Mouse (Mus musculus): ENCODE results near the gene Gm3404. TPM values are rescaled to one million over a fixed set of nuclear protein-coding genes. Genes with fewer than 3 reads are reported as not detected.
"Not testable (repeated sequence)": the region's sequence is repeated elsewhere in the genome, so short reads cannot be mapped to it uniquely, and the experiment has no call there.

Gene Gm3404
- polyA plus RNA-seq, 1 experiment from 2014 or later: not detected

DNA sequence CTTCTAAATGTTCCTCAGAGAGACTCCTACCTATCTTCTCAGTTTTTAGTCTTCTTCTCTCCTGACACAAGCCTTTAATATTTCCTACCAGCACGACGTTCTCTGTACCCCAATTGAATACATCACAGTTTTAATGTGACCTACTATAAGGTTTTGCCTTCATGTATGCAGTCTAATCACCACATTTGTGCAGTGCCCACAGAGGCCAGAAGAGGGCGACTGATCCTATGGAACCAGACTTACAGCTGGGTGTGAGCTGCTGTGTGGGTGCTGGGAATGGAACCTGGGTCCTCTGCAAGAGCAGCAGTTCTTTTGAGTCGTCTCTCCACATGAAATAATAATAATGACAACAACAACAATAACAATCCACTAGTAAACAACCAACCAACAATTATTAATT lies 41.5 kb downstream of the Gm3404 start:
- no peaks in the 10 kb centered on the region for H3K4me1 ChIP-seq (ENCODE audit: control insufficient read depth, insufficient read depth, low read length)
- H3K9ac ChIP-seq (ENCODE audit: low read depth, low read length): no peak overlapping the region
- no peaks in the 10 kb centered on the region for H3K9me3 ChIP-seq (ENCODE audit: control insufficient read depth, low read length)
- no peaks in the 10 kb centered on the region for H3K36me3 ChIP-seq (ENCODE audit: control insufficient read depth, insufficient read depth, low read length)
- no peak overlapping the region for H3K4me3 ChIP-seq (ENCODE audit: low read length)
- H3K27me3 ChIP-seq (replicated peaks; ENCODE audit: control insufficient read depth, insufficient read depth, low read length): no peaks in the 10 kb centered on the region
- no peak overlapping the region for H3K27ac ChIP-seq (ENCODE audit: low read length)
- H3K4me2 ChIP-seq (ENCODE audit: low read depth, low read length): no peak overlapping the region
- WGBS: 63% methylated on average over 4 of the region's 4 CpGs
- ATAC-seq: no peak

DNA sequence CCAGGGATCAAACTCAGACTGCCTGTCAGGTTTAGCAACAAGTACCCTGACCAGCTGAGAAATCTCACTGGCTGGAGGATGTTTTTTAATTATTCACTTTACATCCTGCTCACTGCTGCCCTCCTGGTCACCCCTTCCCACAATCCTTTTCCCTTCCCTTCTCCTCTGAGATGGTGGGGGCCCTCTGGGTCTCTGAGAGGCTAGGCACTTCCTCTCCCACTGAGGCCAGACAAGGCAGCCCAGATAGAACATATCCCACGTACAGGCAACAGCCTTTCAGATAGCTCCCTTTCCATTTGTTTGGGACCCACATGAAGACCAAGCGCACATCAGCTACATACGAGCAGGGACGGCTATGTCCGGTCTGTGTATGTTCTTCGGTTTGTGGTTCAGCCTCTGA lies 44.6 kb downstream of the Gm3404 start:
- ATAC-seq; H3K4me1 ChIP-seq (ENCODE audit: control insufficient read depth, insufficient read depth, low read length); H3K9me3 ChIP-seq (ENCODE audit: control insufficient read depth, low read length); H3K27ac ChIP-seq (ENCODE audit: low read length); H3K36me3 ChIP-seq (ENCODE audit: control insufficient read depth, insufficient read depth, low read length); H3K9ac ChIP-seq (ENCODE audit: low read depth, low read length); H3K4me3 ChIP-seq (ENCODE audit: low read length); H3K27me3 ChIP-seq (replicated peaks; ENCODE audit: control insufficient read depth, insufficient read depth, low read length); H3K4me2 ChIP-seq (ENCODE audit: low read depth, low read length): not testable (repeated sequence)
- WGBS: 82% methylated on average over 6 of the region's 6 CpGs

DNA sequence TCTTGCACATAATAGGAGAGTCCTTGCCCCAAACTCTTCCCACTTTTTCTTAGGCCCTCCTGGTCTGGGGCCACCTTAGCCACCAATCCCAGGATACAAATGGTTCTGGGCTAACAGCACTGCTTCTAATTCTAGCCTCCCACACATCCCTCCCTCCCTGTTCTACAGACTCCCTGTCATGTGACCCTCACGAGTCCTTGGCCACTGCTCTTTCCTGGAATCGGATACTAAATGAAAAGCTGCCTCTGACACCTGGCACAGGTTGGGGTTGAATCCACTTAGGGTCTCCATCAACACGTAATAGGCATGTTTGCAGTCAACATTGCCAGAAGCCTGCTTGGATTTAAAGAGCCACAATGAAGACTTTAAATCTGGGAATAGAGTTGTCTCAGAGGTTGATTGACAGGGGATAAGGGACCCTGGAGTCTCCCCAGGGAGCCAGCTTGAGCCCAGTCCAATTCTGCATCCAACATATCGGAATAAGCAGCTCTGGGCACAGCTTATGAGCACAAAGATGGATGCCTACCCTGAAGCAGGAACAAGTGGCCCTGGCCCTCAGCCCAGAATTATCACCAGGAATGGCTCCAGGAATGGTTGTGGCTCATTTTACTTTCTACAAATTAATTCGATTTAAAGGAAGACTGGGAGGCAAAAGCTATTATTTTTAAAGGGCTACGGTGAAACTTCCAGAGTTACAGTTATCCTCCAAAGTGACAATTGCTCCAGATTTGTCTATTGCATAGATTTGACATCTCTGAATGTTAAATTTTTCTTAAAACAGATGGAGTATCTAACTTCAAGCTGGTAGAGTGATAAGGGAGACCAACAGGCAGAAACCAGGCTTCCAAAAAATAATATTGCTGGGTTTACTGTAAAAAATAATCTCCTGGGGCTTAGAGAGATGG lies 46.5 kb downstream of the Gm3404 start:
- H3K27ac ChIP-seq (ENCODE audit: low read length); H3K9ac ChIP-seq (ENCODE audit: low read depth, low read length): not testable (repeated sequence)
- 64% methylated on average over 6 of the region's 6 CpGs for WGBS

DNA sequence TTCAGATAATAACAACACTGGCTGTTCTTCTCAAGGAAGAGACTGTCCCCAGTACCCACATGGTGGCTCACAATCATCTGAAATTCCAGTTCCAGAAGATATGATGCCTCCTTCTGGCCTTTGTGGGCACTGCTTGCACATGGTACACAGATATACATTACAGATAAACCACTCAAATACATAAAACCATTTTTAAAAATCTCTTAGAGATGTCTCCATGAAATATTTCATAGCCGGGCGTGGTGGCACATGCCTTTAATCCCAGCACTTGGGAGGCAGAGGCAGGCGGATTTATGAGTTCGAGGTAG lies 47.1 kb downstream of the Gm3404 start:
- H3K9me3 ChIP-seq (ENCODE audit: control insufficient read depth, low read length); H3K36me3 ChIP-seq (ENCODE audit: control insufficient read depth, insufficient read depth, low read length); H3K4me1 ChIP-seq (ENCODE audit: control insufficient read depth, insufficient read depth, low read length); H3K27me3 ChIP-seq (replicated peaks; ENCODE audit: control insufficient read depth, insufficient read depth, low read length); ATAC-seq; H3K4me2 ChIP-seq (ENCODE audit: low read depth, low read length); H3K4me3 ChIP-seq (ENCODE audit: low read length); H3K9ac ChIP-seq (ENCODE audit: low read depth, low read length); H3K27ac ChIP-seq (ENCODE audit: low read length): not testable (repeated sequence)
- 92% methylated on average over 4 of the region's 4 CpGs for WGBS

More for the DNA sequence above, 46.5 kb downstream of the Gm3404 start:
- not testable (repeated sequence) for H3K27me3 ChIP-seq (replicated peaks; ENCODE audit: control insufficient read depth, insufficient read depth, low read length); H3K9me3 ChIP-seq (ENCODE audit: control insufficient read depth, low read length); H3K4me3 ChIP-seq (ENCODE audit: low read length); H3K4me1 ChIP-seq (ENCODE audit: control insufficient read depth, insufficient read depth, low read length); H3K36me3 ChIP-seq (ENCODE audit: control insufficient read depth, insufficient read depth, low read length); H3K4me2 ChIP-seq (ENCODE audit: low read depth, low read length)
- ATAC-seq: 0 out of 2 replicates have a peak, but pooled peaks have one; percentile 36

DNA sequence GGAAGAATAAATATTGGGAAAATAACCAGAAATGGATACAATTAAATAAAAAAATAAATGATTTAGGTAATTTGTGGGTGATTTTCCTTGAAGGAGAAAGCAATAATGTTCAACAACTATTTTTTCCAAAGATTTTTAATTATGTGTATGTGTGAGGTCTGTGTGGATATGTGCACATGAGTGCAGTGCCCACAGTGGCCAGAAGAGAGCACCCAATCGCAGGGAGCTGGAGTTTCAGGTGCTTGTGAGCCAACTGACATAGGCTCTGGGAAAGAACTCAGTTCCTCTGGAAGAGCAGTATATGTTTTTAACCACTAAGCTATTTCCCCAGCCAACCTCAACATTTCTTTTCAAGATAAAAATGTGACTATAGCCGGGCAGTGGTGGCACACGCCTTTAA lies 51.1 kb downstream of the Gm3404 start:
- Histone ChIP-seq H3K27ac (ENCODE audit: low read length) (no peak overlapping the region), H3K4me2 (ENCODE audit: low read depth, low read length) (no peak overlapping the region), H3K9ac (ENCODE audit: low read depth, low read length) (no peak overlapping the region), H3K36me3 (ENCODE audit: control insufficient read depth, insufficient read depth, low read length) (no peaks in the 10 kb centered on the region), H3K9me3 (ENCODE audit: control insufficient read depth, low read length) (no peaks in the 10 kb centered on the region), H3K4me3 (ENCODE audit: low read length) (no peak overlapping the region), H3K4me1 (ENCODE audit: control insufficient read depth, insufficient read depth, low read length) (no peaks in the 10 kb centered on the region), H3K27me3 (replicated peaks; ENCODE audit: control insufficient read depth, insufficient read depth, low read length) (no peaks in the 10 kb centered on the region)
- ATAC-seq: no peak
- WGBS: 89% methylated on average over 3 of the region's 3 CpGs

Other genes with a start within 250 kb of the Gm3404 start
- gene Wasf3, start 140.8 kb upstream of the Gm3404 start, polyA plus RNA-seq (2015; fragmentation: Nextera tagmentation; extraction: Ambion mirVana): 1.2 and 1.3 TPM in 2 replicates
- not detected in 2 replicates for gene Gm6408, start 43.8 kb upstream of the Gm3404 start, polyA plus RNA-seq (2015; fragmentation: Nextera tagmentation; extraction: Ambion mirVana)
- not detected in 2 replicates for gene Gm6370, start 34.4 kb upstream of the Gm3404 start, polyA plus RNA-seq (2015; fragmentation: Nextera tagmentation; extraction: Ambion mirVana)
- gene 4930449I24Rik, start 23.4 kb upstream of the Gm3404 start, polyA plus RNA-seq (2015; fragmentation: Nextera tagmentation; extraction: Ambion mirVana): not detected in 2 replicates
- gene Gm3402, start 11.7 kb upstream of the Gm3404 start, polyA plus RNA-seq (2015; fragmentation: Nextera tagmentation; extraction: Ambion mirVana): not detected in 2 replicates
- gene Gm3409, start 11.8 kb downstream of the Gm3404 start, polyA plus RNA-seq (2015; fragmentation: Nextera tagmentation; extraction: Ambion mirVana): not detected in 2 replicates
- gene Gm3415, start 30.3 kb downstream of the Gm3404 start, polyA plus RNA-seq (2015; fragmentation: Nextera tagmentation; extraction: Ambion mirVana): not detected in 2 replicates
- not detected in 2 replicates for gene Gpr12, start 59.4 kb downstream of the Gm3404 start, polyA plus RNA-seq (2015; fragmentation: Nextera tagmentation; extraction: Ambion mirVana)